Mouse (Mus musculus) heart, postnatal 0 days (tissue): ENCODE measurements around the gene Hadh.

Experiments
- CTCF ChIP-seq: IDR thresholded peaks from 2 replicates; pipeline ENCODE4 v1.5.1; 2016; ENCODE audit warnings: antibody characterized with exemption, control low read depth, low read depth
- EP300 ChIP-seq: IDR thresholded peaks from 2 replicates; pipeline ENCODE4 v1.6.1; 2016; ENCODE audit warnings: antibody characterized with exemption, low read depth

DNA sequence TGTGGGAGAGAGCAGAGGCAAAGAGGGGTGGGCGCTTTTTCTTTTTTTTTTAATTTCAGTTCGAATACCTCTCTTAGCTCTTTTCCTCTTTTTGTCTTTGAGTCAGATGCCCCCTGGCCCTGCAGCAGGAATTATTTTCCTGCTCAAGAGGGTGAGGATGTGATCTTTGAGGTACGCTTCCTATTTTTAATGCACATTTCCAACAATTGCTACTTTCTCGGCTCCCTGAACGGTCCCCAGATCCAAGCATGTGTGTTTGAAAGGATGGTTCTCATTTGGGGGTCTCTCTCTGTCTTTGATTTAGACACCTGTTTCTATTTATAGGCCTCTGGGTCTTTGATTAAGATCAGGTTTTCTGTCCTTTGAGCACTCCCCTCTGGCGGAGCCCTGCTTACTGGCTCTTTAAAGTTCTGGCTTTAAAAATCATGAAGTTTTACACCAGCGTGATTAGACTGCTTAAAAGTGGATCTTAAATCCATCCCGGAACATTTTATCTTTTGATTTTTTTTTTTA lies 75.3 kb downstream of the Hadh start:
- TF ChIP-seq CTCF (no peak), EP300 (no peak)
